Mouse (Mus musculus): Measurements from ENCODE around the gene Mia3. TPM values are rescaled to one million over a fixed set of nuclear protein-coding genes. Genes with fewer than 3 reads are reported as not detected.
"Not testable (repeated sequence)": the region's sequence is repeated elsewhere in the genome, so short reads cannot be mapped to it uniquely, and the experiment has no call there.

Gene Mia3
- polyA plus RNA-seq (2012; rRNA removed): 167 and 177 TPM in 2 replicates

GRCm38 (mm10) chr1:183369427-183370014 is at the start of gene Mia3:
Gene Mia3 (minus strand): TSS chr1:183369553.
- TF ChIP-seq CTCF (IDR thresholded peaks at IDR 0.05; ENCODE audit: borderline replicate concordance, insufficient read depth, low read depth, low read length): no peak
- TF ChIP-seq POLR2A (IDR thresholded peaks at IDR 0.05; ENCODE audit: borderline replicate concordance, insufficient read depth, low read length): peak; percentile 90
- Histone ChIP-seq H3K4me3 (replicated peaks; ENCODE audit: insufficient read depth, low read depth, low read length) (peak within 1 kb of the TSS; percentile 75), H3K4me1 (ENCODE audit: control insufficient read depth, insufficient read depth, low read length) (peaks cover 7% of the 10 kb centered on the region; the same call in 1 of the 2 replicates), H3K27me3 (ENCODE audit: control insufficient read depth, insufficient read depth, low read length) (no peaks in the 10 kb centered on the region), H3K27ac (ENCODE audit: insufficient read depth, low read length) (peak within 1 kb of the TSS; percentile 45)
- DNase-seq: peak; percentile 98 to 99
- WGBS: 1% methylated on average over 51 of the region's 51 CpGs

- Histone ChIP-seq H3K4me1 (ENCODE audit: control insufficient read depth, insufficient read depth, low read length) (peaks cover 5% of the 10 kb centered on the region; the same call in 1 of the 2 replicates), H3K4me3 (replicated peaks; ENCODE audit: insufficient read depth, low read depth, low read length) (no peak within 1 kb of the TSS), H3K27ac (ENCODE audit: insufficient read depth, low read length) (no peak within 1 kb of the TSS), H3K27me3 (ENCODE audit: control insufficient read depth, insufficient read depth, low read length) (no peaks in the 10 kb centered on the region)
- DNase-seq: no peak
- 34% methylated on average over 12 of the region's 12 CpGs for WGBS
- no peak for TF ChIP-seq CTCF (IDR thresholded peaks at IDR 0.05; ENCODE audit: borderline replicate concordance, insufficient read depth, low read depth, low read length)
- no peak for TF ChIP-seq POLR2A (IDR thresholded peaks at IDR 0.05; ENCODE audit: borderline replicate concordance, insufficient read depth, low read length)
Observed at GRCm38 (mm10) chr1:183417873-183418272, 48.5 kb upstream of the Mia3 start, which contains the start of gene Hhipl2. Gene Hhipl2 (plus strand): TSS chr1:183418215.

- 88% methylated on average over 15 of the region's 15 CpGs for WGBS
- Histone ChIP-seq H3K27me3 (ENCODE audit: control insufficient read depth, insufficient read depth, low read length) (no peaks in the 10 kb centered on the region), H3K4me3 (replicated peaks; ENCODE audit: insufficient read depth, low read depth, low read length) (no peak overlapping the region), H3K27ac (ENCODE audit: insufficient read depth, low read length) (no peak overlapping the region), H3K4me1 (ENCODE audit: control insufficient read depth, insufficient read depth, low read length) (no peaks in the 10 kb centered on the region)
- no peak for DNase-seq
- TF ChIP-seq POLR2A (IDR thresholded peaks at IDR 0.05; ENCODE audit: borderline replicate concordance, insufficient read depth, low read length): no peak
- TF ChIP-seq CTCF (IDR thresholded peaks at IDR 0.05; ENCODE audit: borderline replicate concordance, insufficient read depth, low read depth, low read length): no peak
Observed at GRCm38 (mm10) chr1:183414081-183414727, 44.9 kb upstream of the Mia3 start.

GRCm38 (mm10) chr1:183403396-183403795 is 34.0 kb upstream of the Mia3 start:
- no peak overlapping the region for H3K27ac ChIP-seq (ENCODE audit: insufficient read depth, low read length)
- no peaks in the 10 kb centered on the region for H3K27me3 ChIP-seq (ENCODE audit: control insufficient read depth, insufficient read depth, low read length)
- H3K4me3 ChIP-seq (replicated peaks; ENCODE audit: insufficient read depth, low read depth, low read length): no peak overlapping the region
- no peak for TF ChIP-seq POLR2A (IDR thresholded peaks at IDR 0.05; ENCODE audit: borderline replicate concordance, insufficient read depth, low read length)
- no peak for TF ChIP-seq CTCF (IDR thresholded peaks at IDR 0.05; ENCODE audit: borderline replicate concordance, insufficient read depth, low read depth, low read length)
- 95% methylated on average over 3 of the region's 3 CpGs for WGBS
- no peaks in the 10 kb centered on the region for H3K4me1 ChIP-seq (ENCODE audit: control insufficient read depth, insufficient read depth, low read length)
- DNase-seq: no peak

- H3K4me1 ChIP-seq (ENCODE audit: control insufficient read depth, insufficient read depth, low read length): peaks cover 3% of the 10 kb centered on the region; the same call in 1 of the 2 replicates
- peak; percentile 93 to 96 for DNase-seq
- TF ChIP-seq CTCF (IDR thresholded peaks at IDR 0.05; ENCODE audit: borderline replicate concordance, insufficient read depth, low read depth, low read length): no peak
- TF ChIP-seq POLR2A (IDR thresholded peaks at IDR 0.05; ENCODE audit: borderline replicate concordance, insufficient read depth, low read length): peak; percentile 52; the same call in 1 of the 2 replicates
- 5% methylated on average over 44 of the region's 44 CpGs for WGBS
- peak within 1 kb of the TSS; percentile 81 for H3K4me3 ChIP-seq (replicated peaks; ENCODE audit: insufficient read depth, low read depth, low read length)
- H3K27ac ChIP-seq (ENCODE audit: insufficient read depth, low read length): peak within 1 kb of the TSS; percentile 37; the same call in 1 of the 2 replicates
- H3K27me3 ChIP-seq (ENCODE audit: control insufficient read depth, insufficient read depth, low read length): no peaks in the 10 kb centered on the region
Observed at GRCm38 (mm10) chr1:183388426-183389406, 19.4 kb upstream of the Mia3 start, which contains the start of gene Taf1a. Gene Taf1a (plus strand): TSS chr1:183388981.

- 93% methylated on average over 3 of the region's 3 CpGs for WGBS
- not testable (repeated sequence) for DNase-seq; H3K27me3 ChIP-seq (ENCODE audit: control insufficient read depth, insufficient read depth, low read length); H3K27ac ChIP-seq (ENCODE audit: insufficient read depth, low read length); H3K4me3 ChIP-seq (replicated peaks; ENCODE audit: insufficient read depth, low read depth, low read length); H3K4me1 ChIP-seq (ENCODE audit: control insufficient read depth, insufficient read depth, low read length)
Observed at GRCm38 (mm10) chr1:183387421-183387820, 18.1 kb upstream of the Mia3 start.

GRCm38 (mm10) chr1:183382621-183383020 is 13.3 kb upstream of the Mia3 start:
- Histone ChIP-seq H3K4me3 (replicated peaks; ENCODE audit: insufficient read depth, low read depth, low read length) (no peak overlapping the region), H3K27ac (ENCODE audit: insufficient read depth, low read length) (no peak overlapping the region), H3K4me1 (ENCODE audit: control insufficient read depth, insufficient read depth, low read length) (no peaks in the 10 kb centered on the region), H3K27me3 (ENCODE audit: control insufficient read depth, insufficient read depth, low read length) (no peaks in the 10 kb centered on the region)
- TF ChIP-seq POLR2A (IDR thresholded peaks at IDR 0.05; ENCODE audit: borderline replicate concordance, insufficient read depth, low read length): no peak
- TF ChIP-seq CTCF (IDR thresholded peaks at IDR 0.05; ENCODE audit: borderline replicate concordance, insufficient read depth, low read depth, low read length): no peak
- no peak for DNase-seq
- 88% methylated on average over 2 of the region's 2 CpGs for WGBS

All from cerebellum, adult 2 months (tissue).